Mouse (Mus musculus) CH12.LX (cell line): Measurements from ENCODE around the gene Neurod2. TPM values are rescaled to one million over a fixed set of nuclear protein-coding genes. Genes with fewer than 3 reads are reported as not detected.

Experiments
- DNase-seq: peaks from one replicate; pipeline ENCODE4 v3.0.0-alpha.2; 2013; ENCODE audit errors: extremely low read depth
- H3K27ac ChIP-seq: 2 replicates; pipeline ENCODE4 v1.5.1; 2012; ENCODE audit warnings: low read depth, mild to moderate bottlenecking, control low read depth, moderate library complexity; ENCODE audit not compliant: insufficient read depth
- H3K27me3 ChIP-seq: replicated peaks from 2 replicates; pipeline ENCODE3; 2012; ENCODE audit warnings: inconsistent platforms
- H3K36me3 ChIP-seq, 2 experiments: replicated peaks in 1 of 2; 2 replicates each; pipeline versions ENCODE3 to v1.6.1; 2012; ENCODE audit warnings: inconsistent platforms in 1 of 2, low read length in 1 of 2, mild to moderate bottlenecking in 1 of 2, mixed read lengths in 1 of 2, moderate library complexity in 1 of 2; ENCODE audit not compliant: control insufficient read depth in 1 of 2, insufficient read depth in 1 of 2
- H3K4me1 ChIP-seq, 2 experiments: 2 replicates each; pipeline ENCODE4 v1.6.1; 2012; ENCODE audit warnings: inconsistent platforms in 1 of 2, moderate library complexity in 1 of 2; ENCODE audit not compliant: insufficient read depth in 2 of 2, control insufficient read depth in 1 of 2
- H3K4me2 ChIP-seq: 2 replicates; pipeline ENCODE4 v1.6.1; 2012; ENCODE audit warnings: low read depth, mild to moderate bottlenecking, control low read depth; ENCODE audit not compliant: poor library complexity, insufficient read depth, severe bottlenecking
- H3K4me3 ChIP-seq, 3 experiments: fragments of 150-350 bp in 1 of 3; sonication (generic) in 1 of 3; replicated peaks in 1 of 3; 2 replicates each; pipeline versions ENCODE3 to v1.5.1; 2011 to 2012; ENCODE audit warnings: low read depth in 2 of 3, low read length in 2 of 3, mild to moderate bottlenecking in 2 of 3, moderate library complexity in 2 of 3, control low read depth in 1 of 3, improper control_type of control experiment in 1 of 3, inconsistent platforms in 1 of 3, mixed read lengths in 1 of 3; ENCODE audit not compliant: poor library complexity in 1 of 3
- H3K79me2 ChIP-seq: replicated peaks from 2 replicates; pipeline ENCODE4 v1.6.1; 2012; ENCODE audit warnings: mild to moderate bottlenecking, moderate library complexity; ENCODE audit not compliant: control insufficient read depth, poor library complexity, insufficient read depth, severe bottlenecking; ENCODE audit errors: extremely low read depth
- H3K9ac ChIP-seq: 2 replicates; pipeline ENCODE4 v1.6.1; 2012; ENCODE audit warnings: low read depth, mild to moderate bottlenecking, control low read depth, moderate library complexity; ENCODE audit not compliant: insufficient read depth
- H3K9me3 ChIP-seq: replicated peaks from 2 replicates; pipeline ENCODE3; 2012; ENCODE audit warnings: low read length, inconsistent platforms, mixed read lengths
- CTCF ChIP-seq, 2 experiments: IDR thresholded peaks in 1 of 2; conservative IDR thresholded peaks in 1 of 2; 2 replicates each; pipeline ENCODE4 v1.5.1; 2011 to 2012; ENCODE audit warnings: low read depth in 2 of 2, low read length in 2 of 2, improper control_type of control experiment in 1 of 2, inconsistent platforms in 1 of 2, mild to moderate bottlenecking in 1 of 2, moderate library complexity in 1 of 2
- ELF1 ChIP-seq: IDR thresholded peaks from 2 replicates; pipeline ENCODE4 v1.6.1; 2014; ENCODE audit warnings: low read depth, mild to moderate bottlenecking, inconsistent platforms, low read length, improper control_type of control experiment
- JUN ChIP-seq: IDR thresholded peaks from 2 replicates; pipeline ENCODE4 v1.6.1; 2011; ENCODE audit warnings: low read depth, mild to moderate bottlenecking, low read length, improper control_type of control experiment, moderate library complexity; ENCODE audit not compliant: insufficient read depth
- MXI1 ChIP-seq: IDR thresholded peaks from 2 replicates; pipeline ENCODE4 v1.6.1; 2011; ENCODE audit warnings: mild to moderate bottlenecking, low read depth, low read length, improper control_type of control experiment
- MYC ChIP-seq: IDR thresholded peaks from 2 replicates; pipeline ENCODE4 v1.6.1; 2011; ENCODE audit warnings: low read depth, mild to moderate bottlenecking, improper control_type of control experiment, low read length
- POLR2A ChIP-seq: IDR thresholded peaks from 2 replicates; pipeline ENCODE4 v1.6.1; 2011; ENCODE audit warnings: low read depth, mild to moderate bottlenecking, improper control_type of control experiment, low read length
- RCOR1 ChIP-seq: conservative IDR thresholded peaks from 2 replicates; pipeline ENCODE4 v1.6.1; 2012; ENCODE audit warnings: low read depth, mild to moderate bottlenecking, inconsistent platforms, low read length, improper control_type of control experiment
- SIN3A ChIP-seq: IDR thresholded peaks from 2 replicates; pipeline ENCODE4 v1.6.1; 2012; ENCODE audit warnings: low read length, improper control_type of control experiment, inconsistent platforms
- SMC3 ChIP-seq: IDR thresholded peaks from 2 replicates; pipeline ENCODE4 v1.6.1; 2011; ENCODE audit warnings: low read depth, low read length, improper control_type of control experiment
- UBTF ChIP-seq: IDR thresholded peaks from 2 replicates; pipeline ENCODE4 v1.6.1; 2012; ENCODE audit warnings: low read depth, mild to moderate bottlenecking, inconsistent platforms, low read length, improper control_type of control experiment, moderate library complexity
- USF2 ChIP-seq: conservative IDR thresholded peaks from 2 replicates; pipeline ENCODE4 v1.6.1; 2011; ENCODE audit warnings: low read depth, low read length, improper control_type of control experiment
- ZMIZ1 ChIP-seq: IDR thresholded peaks from 2 replicates; pipeline ENCODE4 v1.6.1; 2012; ENCODE audit warnings: low read depth, mild to moderate bottlenecking, inconsistent platforms, low read length, improper control_type of control experiment
- ZNF384 ChIP-seq: IDR thresholded peaks from 2 replicates; pipeline ENCODE4 v1.6.1; 2012; ENCODE audit warnings: low read depth, low read length, improper control_type of control experiment, inconsistent platforms
- dilution Hi-C: fragments of 300-500 bp; cut with MboI; formaldehyde crosslinking; loops from 2 replicates; pipeline ENCODE4 v1.14.3; 2020; ENCODE audit warnings: low sequenced_read_pairs; ENCODE audit not compliant: extremely low pct_unique_long_range_greater_than_20kb, extremely low pct_ligation_motif_present
- in situ Hi-C: fragments of 300-500 bp; cut with MboI; formaldehyde crosslinking; loops from 3 replicates; pipeline ENCODE4 v1.14.3; 2019; ENCODE audit warnings: low sequenced_read_pairs, low pct_ligation_motif_present, low pct_unique_long_range_greater_than_20kb, mixed read lengths
- polyA plus RNA-seq: library from polyadenylated mRNA; unstranded; fragments of >175 nt; gene quantifications from 2 replicates; pipeline ENCODE4 v1.2.1, GENCODE M21; 2012; ENCODE audit warnings: low read depth; ENCODE audit not compliant: insufficient read length
- total RNA-seq, 2 experiments: library from RNA; depleted of rRNA; stranded (reverse); fragments of 300-350 nt in 1 of 2; fragments of >200 nt in 1 of 2; gene quantifications; 2 replicates each; pipeline ENCODE4 v1.2.3; 2012 to 2014

The Neurod2 gene
- total and polyA plus RNA-seq, 3 experiments, result not detected

DNA sequence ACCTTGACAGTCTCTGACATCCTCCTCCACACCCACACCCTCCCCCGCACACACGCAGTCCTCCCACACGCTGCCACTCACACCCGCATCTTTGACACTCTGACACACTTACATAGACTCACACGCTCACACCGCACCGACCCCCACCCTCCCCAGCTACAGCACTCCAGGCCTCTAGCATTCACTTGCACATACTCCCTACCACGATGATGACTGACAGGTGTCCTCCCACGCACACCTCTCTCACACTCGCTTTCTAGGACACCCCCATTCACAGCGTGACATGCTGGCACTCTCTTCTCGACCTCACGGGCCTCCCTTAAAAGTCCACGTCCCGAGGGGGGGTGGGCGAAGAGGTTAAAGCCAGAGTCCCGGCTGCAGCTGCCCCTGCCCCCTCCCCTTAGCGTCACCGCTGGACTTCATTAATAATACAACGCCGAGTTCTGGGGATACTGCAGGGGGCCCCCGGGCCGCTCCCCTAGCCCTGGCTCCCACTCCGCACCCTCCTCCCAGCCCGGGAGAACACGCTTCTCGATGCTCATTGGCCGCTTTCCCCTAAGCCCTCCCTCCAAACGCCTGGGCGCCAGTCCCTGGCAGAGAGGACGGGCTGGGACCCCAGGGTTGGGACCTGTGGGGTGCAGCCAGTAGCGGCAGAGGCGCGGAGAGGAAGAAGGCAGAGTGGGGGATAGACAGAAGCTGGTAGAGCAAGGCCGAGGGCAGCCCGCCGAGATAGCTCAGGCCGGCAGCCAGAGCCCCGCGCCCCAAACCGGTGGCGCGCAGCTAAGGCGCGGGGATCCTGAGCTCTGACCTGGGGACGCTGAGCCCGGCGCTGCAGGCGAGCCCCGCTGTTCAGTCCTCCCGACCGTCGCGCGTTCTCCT is 18.9 kb upstream of the Neurod2 start, which contains the start of gene Ppp1r1b:
TSS of gene Ppp1r1b (plus strand) at position 322 of the 879 bp plus-strand sequence.
- Histone ChIP-seq H3K9ac (no peak within 1 kb of the TSS), H3K27me3 (peaks cover 80% of the 10 kb centered on the region), H3K36me3 (no peaks in the 10 kb centered on the region), H3K27ac (no peak within 1 kb of the TSS), H3K4me1 (peaks cover 3 to 9% of the 10 kb centered on the region in 2 experiments; a peak in 3 of 4 replicates), H3K4me2 (no peak within 1 kb of the TSS), H3K4me3 (no peak within 1 kb of the TSS), H3K79me2 (no peaks in the 10 kb centered on the region), H3K9me3 (no peaks in the 10 kb centered on the region)
- DNase-seq, result no peak
- dilution Hi-C loops (no loop called here), in situ Hi-C loops (loop anchor here (25.0 kb wide), 1 partner anchor 289 kb away; the partner anchor contains the start of genes Gm12355, Gsdma2 and Gsdma3)
- no peak for TF ChIP-seq ZMIZ1

DNA sequence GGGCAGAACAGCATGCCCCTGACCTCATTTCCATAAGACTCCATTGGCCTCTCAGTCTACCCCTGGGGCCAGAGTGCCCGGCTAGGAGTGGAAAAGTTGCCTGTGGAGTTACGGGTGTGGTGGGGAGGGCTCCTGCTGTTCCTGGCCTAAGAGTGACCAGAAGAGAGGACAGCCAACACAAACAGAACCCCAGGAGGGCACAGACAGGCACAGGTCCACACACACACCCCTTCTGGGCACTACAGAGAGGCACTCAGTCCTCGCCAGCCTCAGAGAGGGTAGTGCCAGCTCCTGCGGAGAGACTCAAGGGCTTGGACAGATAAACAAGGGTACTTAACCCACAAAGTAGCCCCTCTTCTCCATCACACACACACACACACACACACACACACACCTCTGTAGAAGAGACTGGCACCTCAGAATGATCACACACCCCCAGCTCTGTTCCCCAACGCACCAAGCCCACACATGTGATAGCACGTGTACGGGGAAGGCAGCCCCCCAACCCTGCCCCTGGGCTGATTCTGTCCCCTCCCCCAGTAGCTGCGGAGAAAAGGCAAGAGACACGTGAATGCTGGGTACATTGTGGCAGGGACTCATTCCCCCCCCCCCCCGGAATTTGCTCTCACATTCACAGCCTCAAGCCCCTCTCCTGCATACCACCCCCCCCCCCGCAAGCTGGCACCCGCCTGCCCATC is 18.1 kb upstream of the Neurod2 start:
- Histone ChIP-seq H3K27ac (no peak overlapping the region), H3K9ac (no peak overlapping the region), H3K4me1 (peaks cover 5 to 14% of the 10 kb centered on the region in 2 experiments; a peak in 3 of 4 replicates), H3K9me3 (no peaks in the 10 kb centered on the region), H3K36me3 (no peaks in the 10 kb centered on the region), H3K4me2 (no peak overlapping the region), H3K79me2 (no peaks in the 10 kb centered on the region), H3K4me3 (no peak overlapping the region), H3K27me3 (peaks cover 73% of the 10 kb centered on the region)
- DNase-seq, result no peak
- TF ChIP-seq SIN3A, result no peak
- TF ChIP-seq ZNF384, result no peak
- TF ChIP-seq MYC, result no peak
- TF ChIP-seq USF2, result no peak
- no peak for TF ChIP-seq MXI1
- no peak for TF ChIP-seq ELF1
- TF ChIP-seq UBTF, result no peak
- TF ChIP-seq CTCF (conservative IDR thresholded peaks at IDR 0.05 in 1 of 2, IDR thresholded peaks at IDR 0.05 in 1 of 2; ENCODE audit: low read depth in 2 of 2, low read length in 2 of 2), result no peak
- in situ Hi-C loops, result loop anchor here (25.0 kb wide), 1 partner anchor 290 kb away; the partner anchor contains the start of genes Gm12355, Gsdma2 and Gsdma3
- dilution Hi-C loops, result no loop called here

DNA sequence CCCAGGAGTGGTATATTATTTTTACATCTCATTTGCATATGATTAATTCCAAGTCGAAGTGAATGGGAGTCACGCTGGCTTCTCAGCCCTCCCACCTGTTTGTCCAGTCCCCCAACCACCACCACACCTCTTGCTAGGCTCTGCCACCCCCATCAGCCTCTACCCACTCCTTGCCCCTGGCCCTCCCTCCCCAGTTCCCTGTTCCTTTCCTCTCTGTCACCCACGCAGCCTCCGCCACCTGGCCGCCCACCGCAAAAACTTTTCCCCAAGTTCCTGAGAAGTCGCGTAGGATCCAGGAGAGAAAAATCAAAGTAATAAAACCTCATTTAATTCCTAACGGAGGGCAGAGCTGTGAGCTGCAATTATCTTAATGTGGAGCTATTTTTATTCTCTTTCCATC is 16.7 kb upstream of the Neurod2 start:
- Histone ChIP-seq H3K4me1 (peaks cover 5 to 23% of the 10 kb centered on the region in 2 experiments; a peak in 3 of 4 replicates), H3K36me3 (no peaks in the 10 kb centered on the region), H3K27me3 (peaks cover 72% of the 10 kb centered on the region), H3K9ac (no peak overlapping the region), H3K79me2 (no peaks in the 10 kb centered on the region), H3K9me3 (no peaks in the 10 kb centered on the region), H3K4me3 (peak overlapping the region in 1 of 3 experiments; percentile 4), H3K4me2 (peak overlapping the region; percentile 92), H3K27ac (no peak overlapping the region)
- DNase-seq, result no peak
- dilution Hi-C loops, result no loop called here
- in situ Hi-C loops, result loop anchor here (25.0 kb wide), 1 partner anchor 291 kb away; the partner anchor contains the start of genes Gm12355, Gsdma2 and Gsdma3
- TF ChIP-seq ZNF384 (no peak), SMC3 (no peak), POLR2A (no peak), ELF1 (no peak), RCOR1 (no peak), JUN (no peak)
